Mouse (Mus musculus) hindbrain, embryonic 14.5 days (tissue): ENCODE results near the gene Pitpnm2. TPM values are rescaled to one million over a fixed set of nuclear protein-coding genes. Genes with fewer than 3 reads are reported as not detected.
"Not testable (repeated sequence)": the region's sequence is repeated elsewhere in the genome, so short reads cannot be mapped to it uniquely, and the experiment has no call there.

Source experiments
- ATAC-seq: fragments of 200-750 bp; cut with Nextera tagmentation; 2 replicates; pipeline ENCODE4 v1.8.0; 2017; ENCODE audit warnings: moderate number of reproducible peaks, mild to moderate bottlenecking, moderate TSS enrichment, moderate library complexity; ENCODE audit not compliant: low FRiP score
- DNase-seq: peaks from one replicate; pipeline ENCODE4 v3.0.0-alpha.2; 2015; ENCODE audit warnings: low spot score
- H3K27ac ChIP-seq: fragments of 300-500 bp; sonication (generic); 2 replicates; pipeline ENCODE4 v1.5.1; 2014; ENCODE audit warnings: mild to moderate bottlenecking, moderate library complexity
- H3K27me3 ChIP-seq: fragments of 300-500 bp; sonication (generic); 2 replicates; pipeline ENCODE4 v1.6.1; 2014; ENCODE audit warnings: mild to moderate bottlenecking, low read length, mixed read lengths; ENCODE audit not compliant: control insufficient read depth, insufficient read depth
- H3K36me3 ChIP-seq: fragments of 300-500 bp; sonication (generic); replicated peaks from 2 replicates; pipeline ENCODE4 v1.6.1; 2014; ENCODE audit not compliant: control insufficient read depth, insufficient read depth
- H3K4me1 ChIP-seq: fragments of 300-500 bp; sonication (generic); replicated peaks from 2 replicates; pipeline ENCODE4 v1.6.1; 2014; ENCODE audit warnings: antibody characterized with exemption, low read length, mixed read lengths; ENCODE audit not compliant: control insufficient read depth, insufficient read depth
- H3K4me2 ChIP-seq: fragments of 300-500 bp; sonication (generic); replicated peaks from 2 replicates; pipeline ENCODE4 v1.6.1; 2014; ENCODE audit warnings: mild to moderate bottlenecking, moderate library complexity
- H3K4me3 ChIP-seq: fragments of 300-500 bp; sonication (generic); replicated peaks from 2 replicates; pipeline ENCODE4 v1.5.1; 2014; ENCODE audit warnings: mild to moderate bottlenecking, low read length
- H3K9ac ChIP-seq: fragments of 300-500 bp; sonication (generic); 2 replicates; pipeline ENCODE4 v1.6.1; 2014
- H3K9me3 ChIP-seq: fragments of 300-500 bp; sonication (generic); 2 replicates; pipeline ENCODE4 v1.6.1; 2016; ENCODE audit warnings: low read length; ENCODE audit not compliant: control insufficient read depth
- WGBS: fragments of 180-500 bp; shearing (Covaris S2); extraction: QIAGEN DNeasy Blood & Tissue Kit; methylation state at CpG from one replicate; pipeline ENCODE4 v1.1.7; 2014; 5-methylcytosine and 5-hydroxymethylcytosine counted together
- polyA plus RNA-seq: library from polyadenylated mRNA; unstranded; fragments of >200 nt; fragmentation: Nextera tagmentation; extraction: Ambion mirVana; gene quantifications from 2 replicates; pipeline ENCODE4 v1.2.1, GENCODE M21; 2014

Pitpnm2 gene
- 13.5 and 15.1 TPM in 2 replicates for polyA plus RNA-seq

GRCm38 (mm10) chr5:124249614-124250591, at the start of gene Pitpnm2:
Gene Pitpnm2, minus strand, starts transcription at chr5:124249760.
- H3K9ac ChIP-seq, result peak within 1 kb of the TSS; percentile 78
- H3K27ac ChIP-seq, result peak within 1 kb of the TSS; percentile 81
- peaks cover 16% of the 10 kb centered on the region for H3K36me3 ChIP-seq
- peak within 1 kb of the TSS; percentile 90 for H3K4me2 ChIP-seq
- no peaks in the 10 kb centered on the region for H3K9me3 ChIP-seq
- peak; percentile 66 for DNase-seq
- H3K27me3 ChIP-seq, result no peaks in the 10 kb centered on the region
- peak; percentile 79 for ATAC-seq
- peak within 1 kb of the TSS; percentile 67 for H3K4me3 ChIP-seq
- WGBS, result under 1% methylated on average over 65 of the region's 90 CpGs
- H3K4me1 ChIP-seq, result peaks cover 11% of the 10 kb centered on the region; the same call in 1 of the 2 replicates

- not testable (repeated sequence) for ATAC-seq, H3K4me1 ChIP-seq, H3K4me2 ChIP-seq, H3K4me3 ChIP-seq, H3K27ac ChIP-seq, H3K27me3 ChIP-seq, H3K9ac ChIP-seq, H3K9me3 ChIP-seq
- peak; percentile 33 for DNase-seq
- H3K36me3 ChIP-seq, result peaks cover 65% of the 10 kb centered on the region
- 56% methylated on average over 4 of the region's 4 CpGs for WGBS
These were observed 49.7 kb upstream of the Pitpnm2 start for GRCm38 (mm10) chr5:124299307-124299706.

- Histone ChIP-seq H3K4me1 (no peaks in the 10 kb centered on the region), H3K36me3 (peaks cover 73% of the 10 kb centered on the region), H3K27me3 (no peaks in the 10 kb centered on the region), H3K27ac (no peak overlapping the region), H3K4me2 (no peak overlapping the region), H3K9ac (no peak overlapping the region), H3K9me3 (no peaks in the 10 kb centered on the region), H3K4me3 (no peak overlapping the region)
- 97% methylated on average over 4 of the region's 4 CpGs for WGBS
- no peak for ATAC-seq
- DNase-seq, result no peak
These were observed 46.9 kb upstream of the Pitpnm2 start for GRCm38 (mm10) chr5:124296475-124296874.

- Histone ChIP-seq H3K9ac (no peak overlapping the region), H3K4me1 (no peaks in the 10 kb centered on the region), H3K36me3 (peaks cover 85% of the 10 kb centered on the region), H3K4me3 (no peak overlapping the region), H3K9me3 (no peaks in the 10 kb centered on the region), H3K27me3 (no peaks in the 10 kb centered on the region), H3K27ac (no peak overlapping the region), H3K4me2 (no peak overlapping the region)
- ATAC-seq (no peak), DNase-seq (no peak)
- WGBS, result 93% methylated on average over 5 of the region's 5 CpGs
These were observed 44.4 kb upstream of the Pitpnm2 start for GRCm38 (mm10) chr5:124293967-124294366.

GRCm38 (mm10) chr5:124290216-124290615, 40.7 kb upstream of the Pitpnm2 start:
- Histone ChIP-seq H3K36me3 (peaks cover 92% of the 10 kb centered on the region), H3K9ac (no peak overlapping the region)
- 97% methylated on average over 4 of the region's 4 CpGs for WGBS

GRCm38 (mm10) chr5:124287616-124288247, 38.2 kb upstream of the Pitpnm2 start:
- Histone ChIP-seq H3K27me3 (no peaks in the 10 kb centered on the region), H3K4me3 (no peak overlapping the region), H3K27ac (no peak overlapping the region), H3K4me2 (no peak overlapping the region), H3K9me3 (no peaks in the 10 kb centered on the region), H3K4me1 (no peaks in the 10 kb centered on the region), H3K36me3 (peaks cover 87% of the 10 kb centered on the region), H3K9ac (no peak overlapping the region)
- ATAC-seq, result no peak
- no peak for DNase-seq
- 98% methylated on average over 6 of the region's 6 CpGs for whole genome bisulfite sequencing

More at GRCm38 (mm10) chr5:124290216-124290615, 40.7 kb upstream of the Pitpnm2 start:
- H3K27me3 ChIP-seq, result no peaks in the 10 kb centered on the region
- no peak overlapping the region for H3K4me3 ChIP-seq
- no peak overlapping the region for H3K27ac ChIP-seq
- H3K4me2 ChIP-seq, result no peak overlapping the region
- ATAC-seq (no peak), DNase-seq (no peak)
- H3K4me1 ChIP-seq, result no peaks in the 10 kb centered on the region
- H3K9me3 ChIP-seq, result no peaks in the 10 kb centered on the region

- Histone ChIP-seq H3K4me2 (no peak overlapping the region), H3K4me1 (no peaks in the 10 kb centered on the region), H3K4me3 (no peak overlapping the region), H3K9me3 (no peaks in the 10 kb centered on the region), H3K9ac (no peak overlapping the region), H3K27ac (no peak overlapping the region), H3K27me3 (no peaks in the 10 kb centered on the region), H3K36me3 (peaks cover 77% of the 10 kb centered on the region)
- ATAC-seq (no peak), DNase-seq (no peak)
- 73% methylated on average over 3 of the region's 3 CpGs for WGBS
These were observed 34.8 kb upstream of the Pitpnm2 start for GRCm38 (mm10) chr5:124284330-124284729.

- WGBS, result 89% methylated on average over 2 of the region's 2 CpGs
- Histone ChIP-seq H3K4me1 (no peaks in the 10 kb centered on the region), H3K4me2 (no peak overlapping the region), H3K27me3 (no peaks in the 10 kb centered on the region), H3K36me3 (peaks cover 74% of the 10 kb centered on the region), H3K4me3 (no peak overlapping the region), H3K27ac (no peak overlapping the region), H3K9me3 (no peaks in the 10 kb centered on the region), H3K9ac (no peak overlapping the region)
- DNase-seq (no peak), ATAC-seq (no peak)
These were observed 33.3 kb upstream of the Pitpnm2 start for GRCm38 (mm10) chr5:124282854-124283253.

- H3K27me3 ChIP-seq, result no peaks in the 10 kb centered on the region
- ATAC-seq (no peak), DNase-seq (no peak)
- H3K9ac ChIP-seq, result no peak overlapping the region
- no peaks in the 10 kb centered on the region for H3K9me3 ChIP-seq
- H3K4me3 ChIP-seq, result no peak overlapping the region
- H3K27ac ChIP-seq, result no peak overlapping the region; the same call in 1 of the 2 replicates
- H3K4me2 ChIP-seq, result no peak overlapping the region
- H3K4me1 ChIP-seq, result 0 out of 2 replicates have a peak, but pooled peaks cover 6% of the 10 kb centered on the region
- H3K36me3 ChIP-seq, result peaks cover 25% of the 10 kb centered on the region
- WGBS, result 84% methylated on average over 5 of the region's 5 CpGs
These were observed 20.7 kb upstream of the Pitpnm2 start for GRCm38 (mm10) chr5:124270226-124270625.
